Mouse (Mus musculus) layer of hippocampus, adult 9-11 months (tissue): ENCODE measurements around the gene Smco4.
A peak's percentile ranks its signal among the peaks of the same experiment; 100 is the strongest.

Source experiments
- DNase-seq: peaks from one replicate; pipeline ENCODE4 v3.0.0; 2022

Gene Smco4

DNA sequence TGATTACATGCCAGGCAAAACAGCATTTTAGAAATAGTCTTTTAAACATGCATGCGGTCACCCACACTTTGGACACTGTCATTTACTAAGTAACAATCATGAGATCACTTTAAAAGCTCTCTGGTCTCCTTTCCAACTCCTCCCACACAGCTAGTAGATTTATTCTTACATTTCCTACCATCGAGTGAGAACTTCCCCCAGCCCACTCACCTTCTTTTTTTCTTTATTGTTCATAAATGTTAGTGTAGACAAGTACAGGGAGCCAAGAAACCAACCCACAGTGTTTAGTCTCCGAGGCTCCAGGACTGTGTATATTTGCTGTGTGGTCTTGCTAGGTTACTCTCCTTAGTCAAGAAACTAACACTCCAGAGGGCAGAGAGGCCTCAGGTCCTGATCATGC, 16.1 kb downstream of the Smco4 start:
- no peak for DNase-seq

DNA sequence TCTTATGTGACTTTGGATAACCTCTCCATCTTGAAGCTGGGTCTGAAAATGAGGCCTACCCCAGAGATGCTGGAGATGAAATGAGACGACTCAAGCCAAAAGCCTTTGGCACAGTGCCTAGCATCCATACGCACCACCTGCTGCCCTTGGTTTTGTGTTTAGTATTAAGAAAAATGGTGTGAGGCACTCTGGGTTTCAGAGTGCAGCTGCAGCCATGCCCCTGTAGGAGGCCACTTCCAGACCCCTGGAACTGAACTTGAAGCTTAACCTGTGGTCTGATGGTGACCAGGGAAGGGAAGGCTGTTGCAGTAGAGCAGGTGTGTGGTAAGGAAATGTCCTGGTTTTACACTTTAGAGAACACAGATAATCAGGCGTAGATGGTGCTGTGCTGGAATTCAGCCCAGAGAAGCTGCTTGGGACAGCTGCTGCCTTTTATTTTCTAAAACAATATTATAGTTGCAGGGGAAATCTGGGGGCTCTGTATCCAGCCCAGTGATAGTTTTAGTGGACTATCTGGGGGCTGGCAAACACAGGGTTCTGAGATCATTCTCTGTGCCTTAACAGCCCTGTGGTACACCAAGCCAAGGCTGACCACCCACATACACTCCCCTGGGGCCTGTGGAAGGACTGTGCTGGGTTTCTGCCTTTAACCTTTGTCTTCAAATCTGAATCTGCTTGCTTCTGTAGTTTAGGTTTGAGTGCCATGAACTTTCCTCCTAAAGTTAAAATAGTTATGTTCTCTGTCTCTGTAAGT, 17.5 kb downstream of the Smco4 start:
- no peak for DNase-seq

DNA sequence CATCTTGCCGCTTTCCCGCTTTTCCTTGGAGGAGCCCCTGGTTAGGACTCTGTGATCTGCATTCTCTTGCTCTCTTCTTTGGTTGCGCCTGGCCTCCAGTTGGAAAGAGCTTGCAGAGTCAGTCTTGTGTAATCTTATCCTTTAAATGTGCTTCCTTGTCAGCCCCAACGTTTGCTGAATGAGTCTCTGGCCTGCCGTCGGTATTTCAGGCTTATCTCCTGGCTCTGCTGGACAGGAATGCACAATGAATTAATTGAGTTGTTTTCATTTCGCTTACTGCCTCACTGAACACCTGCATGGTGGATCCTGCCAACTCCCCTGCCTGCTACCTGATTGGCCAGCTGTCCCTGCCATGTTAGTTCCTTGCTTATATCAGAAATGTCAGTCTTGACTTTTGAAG, 19.7 kb downstream of the Smco4 start:
- no peak for DNase-seq

- DNase-seq = no peak
These were observed 22.8 kb downstream of the Smco4 start for GRCm38 (mm10) chr9:15516007-15516406.

GRCm38 (mm10) chr9:15517979-15518378, 24.7 kb downstream of the Smco4 start:
- DNase-seq = no peak

- DNase-seq = no peak
These were observed 29.1 kb downstream of the Smco4 start for GRCm38 (mm10) chr9:15522348-15522747.

- no peak for DNase-seq
These were observed 29.7 kb downstream of the Smco4 start for GRCm38 (mm10) chr9:15522887-15523286.

GRCm38 (mm10) chr9:15523646-15524045, 30.4 kb downstream of the Smco4 start:
- no peak for DNase-seq

DNA sequence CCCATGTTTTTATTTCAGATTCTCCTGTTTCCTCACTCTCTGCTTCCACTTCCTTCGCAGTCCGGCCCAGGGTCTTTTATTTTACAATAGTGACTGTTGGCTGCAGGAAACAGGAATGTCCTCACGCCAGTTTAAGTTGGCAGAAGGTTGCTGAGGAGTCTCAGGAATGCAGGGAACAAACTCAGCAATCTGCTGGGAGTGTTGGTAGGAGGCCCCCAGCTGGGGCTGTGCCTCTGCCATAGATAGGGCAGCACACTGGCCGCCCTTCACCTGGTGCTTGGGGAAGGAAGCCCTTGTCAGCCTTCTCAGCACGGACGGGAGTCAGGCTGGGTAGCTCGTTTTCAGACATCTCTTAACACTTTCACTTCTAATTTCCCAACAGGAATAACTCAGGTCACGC, 32.0 kb downstream of the Smco4 start:
- no peak for DNase-seq

DNA sequence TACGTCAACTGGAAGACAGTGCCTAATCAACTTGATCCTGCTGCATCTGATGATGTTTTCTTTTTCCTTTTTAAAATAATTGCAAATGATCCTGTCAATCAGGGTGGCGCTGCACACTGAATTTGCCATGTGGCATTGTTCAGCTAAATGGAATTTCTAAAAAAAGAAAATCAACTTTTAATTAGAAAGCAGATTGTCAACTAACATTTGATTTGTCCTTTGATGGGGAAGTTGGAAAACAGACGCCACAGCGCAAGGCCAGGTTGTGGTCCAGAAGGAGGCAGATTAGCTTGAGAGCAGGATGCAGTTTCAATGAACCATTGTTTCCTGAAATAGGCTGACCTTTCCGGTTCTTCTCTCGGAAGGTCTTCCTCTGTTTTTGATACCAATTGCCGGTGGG, 33.3 kb downstream of the Smco4 start:
- DNase-seq = peak; percentile 27

GRCm38 (mm10) chr9:15527846-15528245, 34.6 kb downstream of the Smco4 start:
- no peak for DNase-seq

- DNase-seq = no peak
These were observed 35.1 kb downstream of the Smco4 start for GRCm38 (mm10) chr9:15528368-15528767.

DNA sequence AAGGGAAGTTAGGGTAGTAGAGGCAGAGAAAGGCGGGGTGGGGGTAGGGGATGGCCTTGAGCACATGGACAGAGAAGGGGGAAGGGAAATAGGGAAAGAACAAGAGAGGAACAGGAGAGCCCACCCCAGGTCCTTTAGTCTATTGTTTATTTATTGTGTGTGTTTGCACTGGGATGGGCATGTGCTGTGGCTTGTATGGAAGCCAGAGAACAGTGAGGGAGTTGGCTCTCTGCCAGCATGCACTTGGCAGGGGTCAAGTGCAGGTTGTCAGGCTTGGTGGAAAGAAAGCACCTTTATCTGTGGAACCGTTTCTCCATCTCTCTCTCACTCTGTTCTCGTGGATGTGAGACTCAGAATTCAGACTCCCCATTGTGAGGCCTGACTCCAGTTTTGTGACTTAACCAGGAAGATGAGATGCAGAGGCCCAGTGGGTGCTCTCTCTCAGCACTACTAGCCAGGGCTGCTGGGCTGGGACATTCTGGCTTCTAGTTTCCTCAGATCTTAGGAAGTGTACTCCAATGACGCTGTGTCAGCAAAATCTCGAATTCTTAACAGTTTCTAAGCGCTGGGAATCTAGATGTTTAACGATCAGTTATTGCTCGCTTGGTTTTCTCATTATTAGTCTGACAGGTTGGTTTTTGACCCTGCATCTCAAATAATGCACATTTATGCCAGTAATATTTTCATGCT, 36.2 kb downstream of the Smco4 start:
- DNase-seq = no peak

- DNase-seq = no peak
These were observed 36.7 kb downstream of the Smco4 start for GRCm38 (mm10) chr9:15529965-15530320.

DNA sequence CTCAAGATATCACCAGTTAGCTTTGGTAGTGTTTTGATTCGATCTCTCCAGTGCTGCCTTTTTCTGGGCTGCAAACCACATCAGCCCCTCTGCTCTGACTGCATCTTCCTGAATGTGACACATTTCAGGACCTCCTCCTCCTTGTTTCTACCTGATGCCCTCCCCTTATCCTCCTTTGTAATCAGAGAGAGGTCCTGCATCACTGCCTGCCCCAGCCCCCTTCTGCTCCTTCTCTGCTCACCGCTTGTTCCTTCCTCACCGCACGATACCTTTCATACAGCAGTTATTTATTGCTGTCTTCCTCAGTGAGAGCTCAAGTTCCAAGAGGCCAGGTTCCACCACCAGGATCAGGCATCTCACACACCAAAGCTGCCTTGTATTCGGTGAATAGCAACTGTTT, 38.0 kb downstream of the Smco4 start:
- DNase-seq = no peak

GRCm38 (mm10) chr9:15533336-15534070, 40.3 kb downstream of the Smco4 start:
- no peak for DNase-seq

DNA sequence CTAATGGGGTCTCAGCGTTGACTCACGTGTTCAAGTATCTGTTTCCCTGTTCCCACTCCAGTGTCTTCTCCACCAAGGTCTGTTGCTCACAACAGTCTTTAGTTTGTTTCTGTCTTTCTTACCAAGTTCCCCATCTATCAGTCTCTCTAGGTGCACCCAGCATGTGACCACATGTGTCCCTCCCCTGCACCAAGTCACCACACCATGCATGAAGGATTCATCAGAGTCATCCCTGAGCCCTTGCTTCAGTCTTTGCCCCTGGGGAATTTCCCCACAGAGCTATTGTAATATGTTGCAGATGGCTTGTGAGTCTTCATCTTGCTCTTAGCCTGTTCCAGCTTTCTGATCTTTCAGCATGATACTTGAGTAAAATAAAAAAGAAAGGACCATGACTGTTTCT, 40.9 kb downstream of the Smco4 start:
- no peak for DNase-seq

DNA sequence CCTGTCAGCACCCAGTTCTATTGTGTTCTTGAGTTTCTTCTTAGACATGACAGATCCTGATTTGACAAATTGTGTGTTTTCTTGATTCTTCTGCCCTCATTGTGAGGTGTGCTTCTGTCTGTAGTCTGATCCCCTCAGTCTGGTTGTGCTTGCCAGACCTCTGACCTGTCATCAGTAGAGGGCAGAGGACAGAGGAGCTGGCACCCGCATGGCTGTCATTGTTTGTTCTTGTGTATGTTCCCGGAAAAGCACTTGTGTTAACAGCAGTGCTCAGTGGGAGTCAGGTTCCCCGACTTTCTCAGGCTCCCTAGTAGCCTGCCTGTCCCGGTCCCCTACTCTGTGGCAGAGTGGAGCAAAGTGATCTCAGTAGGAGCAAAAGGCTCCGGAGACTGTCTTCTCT, 42.2 kb downstream of the Smco4 start:
- DNase-seq = no peak

DNA sequence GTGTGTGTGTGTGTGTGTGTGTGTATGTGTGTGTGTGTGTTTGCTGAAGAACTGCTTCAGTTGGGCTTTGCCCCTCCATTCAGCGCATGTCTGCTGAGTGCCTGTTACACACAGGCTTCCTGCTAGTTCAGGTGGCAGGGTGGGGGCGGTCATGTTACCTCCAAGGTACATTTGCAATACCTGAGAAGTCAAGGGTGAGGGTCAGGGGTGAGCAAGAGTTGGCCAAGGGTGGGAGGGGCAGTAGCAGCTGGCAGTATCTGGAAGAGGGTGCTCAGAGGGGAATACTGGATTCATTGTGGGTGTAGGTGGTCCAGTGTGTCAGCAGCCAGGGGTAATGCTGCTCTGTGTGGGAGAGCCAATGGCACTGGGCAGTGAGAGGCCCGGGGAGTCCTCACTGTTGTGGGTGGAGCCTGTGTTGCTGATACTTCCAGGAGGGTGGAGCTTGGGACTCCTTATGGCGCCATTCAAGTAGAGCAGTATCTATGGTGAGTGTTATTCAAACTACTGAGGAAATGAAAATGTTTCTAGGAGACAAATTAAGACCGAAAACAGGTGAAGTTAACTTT, 43.7 kb downstream of the Smco4 start:
- DNase-seq = no peak

DNA sequence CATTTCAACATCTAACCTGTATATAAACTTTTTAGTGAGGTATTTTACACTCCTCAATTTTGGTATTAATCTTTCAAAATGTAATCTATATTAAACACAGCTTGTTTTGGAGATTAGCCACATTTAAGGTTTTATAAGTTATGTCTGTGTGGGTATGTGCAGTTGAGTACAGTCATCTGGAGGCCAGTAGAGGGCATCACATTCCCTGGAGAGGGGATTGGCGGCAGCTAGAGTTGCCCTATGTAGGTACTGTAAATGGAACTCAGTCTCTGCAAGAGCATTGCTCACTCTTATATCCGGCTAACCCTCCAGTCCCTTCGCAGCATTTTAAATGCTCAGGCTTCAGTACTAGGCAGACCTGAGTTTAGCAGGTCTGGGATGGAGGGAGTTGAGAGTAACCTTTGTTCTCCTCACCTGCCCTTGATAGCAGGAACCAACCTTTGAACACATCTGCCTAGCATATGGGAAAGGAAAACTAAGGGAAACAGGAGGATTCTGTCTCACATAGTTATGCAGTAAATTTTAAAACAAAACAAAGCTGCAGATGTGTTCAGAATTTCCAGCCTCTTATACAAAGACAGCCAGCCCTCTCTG, 44.3 kb downstream of the Smco4 start:
- no peak for DNase-seq

GRCm38 (mm10) chr9:15538979-15539533, 45.8 kb downstream of the Smco4 start:
- DNase-seq = no peak

DNA sequence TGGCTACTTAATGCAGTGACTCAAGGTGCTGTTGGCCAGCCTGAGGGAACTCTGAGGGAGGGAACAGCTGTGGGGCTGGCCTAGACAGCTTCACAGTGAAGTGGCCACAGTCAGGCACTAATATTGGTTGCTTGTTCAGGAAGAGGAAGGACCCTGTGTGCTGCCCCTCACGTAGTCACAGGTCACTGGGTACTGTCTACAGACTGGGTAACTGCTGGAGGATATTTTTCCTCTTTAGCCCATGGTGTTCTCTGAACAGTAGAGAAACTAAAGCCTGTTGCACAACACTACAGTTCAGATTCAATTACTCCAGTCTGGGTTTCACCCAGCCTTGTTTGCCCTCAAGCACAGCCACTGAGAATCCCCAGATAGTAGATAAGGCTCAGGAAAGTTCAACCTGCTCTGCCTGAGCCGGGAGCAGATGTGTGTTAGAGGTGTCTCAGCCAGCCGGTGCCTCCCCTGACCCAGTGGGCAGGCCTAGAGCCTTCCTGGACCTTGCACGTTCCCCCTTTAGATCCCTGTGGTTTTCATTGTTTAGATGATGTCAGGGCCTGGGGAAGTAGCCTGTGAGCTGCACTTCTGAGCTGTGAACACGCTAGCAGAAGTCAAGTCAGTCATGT, 48.6 kb downstream of the Smco4 start:
- DNase-seq = no peak
